Mouse (Mus musculus) spleen, adult 2 months (tissue): ENCODE results near the gene Nrxn3. TPM values are rescaled to one million over a fixed set of nuclear protein-coding genes. Genes with fewer than 3 reads are reported as not detected.

ENCODE experiments used
- DNase-seq, 2 experiments: peaks; one replicate each; pipeline versions ENCODE4 v3.0.0 to v3.0.0-alpha.2; 2012 to 2021; ENCODE audit warnings: low spot score in 2 of 2, low read depth in 1 of 2
- H3K27ac ChIP-seq: fragments of 200-500 bp; 2 replicates; pipeline ENCODE4 v1.5.1; 2012; ENCODE audit warnings: low read length, inconsistent platforms; ENCODE audit not compliant: insufficient read depth
- H3K27me3 ChIP-seq: fragments of 200-500 bp; 2 replicates; pipeline ENCODE4 v1.6.1; 2012; ENCODE audit warnings: mild to moderate bottlenecking, moderate library complexity, low read length, inconsistent platforms; ENCODE audit not compliant: control insufficient read depth, insufficient read depth
- H3K36me3 ChIP-seq: fragments of 200-500 bp; 2 replicates; pipeline ENCODE4 v1.6.1; 2012; ENCODE audit warnings: mild to moderate bottlenecking, low read length, inconsistent platforms; ENCODE audit not compliant: control insufficient read depth, insufficient read depth
- H3K4me1 ChIP-seq: fragments of 200-500 bp; 2 replicates; pipeline ENCODE4 v1.6.1; 2011; ENCODE audit warnings: inconsistent platforms; ENCODE audit not compliant: control insufficient read depth, insufficient read depth, insufficient read length
- H3K4me3 ChIP-seq: fragments of 200-500 bp; 2 replicates; pipeline ENCODE4 v1.5.1; 2011; ENCODE audit warnings: mild to moderate bottlenecking, inconsistent platforms; ENCODE audit not compliant: insufficient read depth, insufficient read length; ENCODE audit errors: extremely low read depth
- CTCF ChIP-seq: fragments of 200-500 bp; IDR thresholded peaks from 2 replicates; pipeline ENCODE4 v1.5.1; 2011; ENCODE audit warnings: mild to moderate bottlenecking, inconsistent platforms; ENCODE audit not compliant: insufficient read depth, insufficient read length, insufficient replicate concordance; ENCODE audit errors: extremely low read depth
- POLR2A ChIP-seq: fragments of 200-500 bp; IDR thresholded peaks from 2 replicates; pipeline ENCODE4 v1.6.1; 2011; ENCODE audit warnings: low read depth, low read length, inconsistent platforms
- WGBS: fragments of 180-500 bp; shearing (Covaris S2); methylation state at CpG from one replicate; pipeline ENCODE4 v1.1.7; 2018; 5-methylcytosine and 5-hydroxymethylcytosine counted together
- polyA plus RNA-seq: library from polyadenylated mRNA; depleted of rRNA; stranded (reverse); fragments of >200 nt; gene quantifications from 2 replicates; pipeline ENCODE4 v1.2.3, GENCODE M21; 2012

Nrxn3 gene
- polyA plus RNA-seq, 1 experiment, result not detected

- Histone ChIP-seq H3K27me3 (no peaks in the 10 kb centered on the region), H3K4me1 (no peaks in the 10 kb centered on the region)
Measured at GRCm38 (mm10) chr12:89842861-89843260, 1120.2 kb downstream of the Nrxn3 start.

GRCm38 (mm10) chr12:89848116-89848515 is 1125.4 kb downstream of the Nrxn3 start:
- 68% methylated on average over 1 of the region's 1 CpGs for WGBS
- DNase-seq, result no peak
- H3K27ac ChIP-seq, result no peak overlapping the region
- no peak overlapping the region for H3K4me3 ChIP-seq
- no peaks in the 10 kb centered on the region for H3K36me3 ChIP-seq
- no peaks in the 10 kb centered on the region for H3K27me3 ChIP-seq
- TF ChIP-seq CTCF, result no peak
- no peak for TF ChIP-seq POLR2A
- no peaks in the 10 kb centered on the region for H3K4me1 ChIP-seq

More at GRCm38 (mm10) chr12:89842861-89843260, 1120.2 kb downstream of the Nrxn3 start:
- H3K27ac ChIP-seq, result no peak overlapping the region
- no peaks in the 10 kb centered on the region for H3K36me3 ChIP-seq
- 85% methylated on average over 1 of the region's 1 CpGs for WGBS
- H3K4me3 ChIP-seq, result no peak overlapping the region
- TF ChIP-seq CTCF, result no peak
- no peak for TF ChIP-seq POLR2A
- no peak for DNase-seq

- Histone ChIP-seq H3K36me3 (no peaks in the 10 kb centered on the region), H3K4me3 (no peak overlapping the region), H3K4me1 (no peaks in the 10 kb centered on the region), H3K27ac (no peak overlapping the region), H3K27me3 (no peaks in the 10 kb centered on the region)
- WGBS, result 66% methylated on average over 4 of the region's 4 CpGs
- no peak for TF ChIP-seq POLR2A
- no peak for TF ChIP-seq CTCF
- no peak for DNase-seq
Measured at GRCm38 (mm10) chr12:89854355-89854754, 1131.7 kb downstream of the Nrxn3 start.

- no peaks in the 10 kb centered on the region for H3K36me3 ChIP-seq
- TF ChIP-seq POLR2A (no peak), CTCF (no peak)
- H3K27me3 ChIP-seq, result no peaks in the 10 kb centered on the region
- no peak for DNase-seq
- no peak overlapping the region for H3K4me3 ChIP-seq
- no peak overlapping the region for H3K27ac ChIP-seq
- no peaks in the 10 kb centered on the region for H3K4me1 ChIP-seq
Measured at GRCm38 (mm10) chr12:89867124-89867523, 1144.4 kb downstream of the Nrxn3 start.

DNA sequence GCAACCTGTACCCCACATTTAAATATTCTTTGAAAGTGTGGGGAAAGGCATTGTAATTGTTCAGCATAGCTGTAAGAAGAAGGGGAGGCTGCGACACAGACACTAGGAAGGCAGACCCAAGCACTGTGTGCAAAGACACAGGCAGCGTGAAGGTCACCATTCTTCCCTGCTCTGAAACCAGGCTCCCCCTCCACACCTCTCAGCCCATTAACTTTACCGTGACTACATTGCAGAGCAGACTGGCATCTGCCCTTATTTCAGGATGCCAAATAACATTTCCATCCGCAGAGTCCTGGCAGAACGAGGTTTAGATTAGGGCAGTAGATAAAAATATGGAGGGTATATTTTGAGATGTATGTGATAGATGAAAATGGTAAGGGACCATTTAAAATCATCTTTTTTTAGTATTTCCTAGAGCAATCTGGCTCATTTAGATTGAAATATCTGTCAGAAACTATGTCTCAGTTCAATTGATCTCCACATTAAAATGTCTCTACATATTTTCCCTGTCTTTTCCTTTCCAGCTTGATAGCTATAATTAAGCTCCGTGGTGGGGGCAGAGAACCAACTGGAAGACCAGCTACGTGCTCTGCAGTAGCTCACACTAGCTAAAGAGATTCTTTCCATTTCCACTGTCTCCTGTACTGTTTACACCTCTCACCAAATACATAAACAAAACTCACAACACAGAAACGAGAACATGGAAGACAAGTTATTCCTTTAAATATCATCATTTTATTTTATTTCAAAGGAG is 1160.1 kb downstream of the Nrxn3 start:
- Histone ChIP-seq H3K27ac (no peak overlapping the region), H3K27me3 (no peaks in the 10 kb centered on the region), H3K4me3 (no peak overlapping the region), H3K36me3 (no peaks in the 10 kb centered on the region), H3K4me1 (no peaks in the 10 kb centered on the region)
- 81% methylated on average over 8 of the region's 8 CpGs for WGBS
- TF ChIP-seq CTCF (no peak), POLR2A (no peak)
- no peak for DNase-seq

GRCm38 (mm10) chr12:89884576-89884975 is 1161.9 kb downstream of the Nrxn3 start:
- TF ChIP-seq POLR2A (no peak), CTCF (no peak)
- Histone ChIP-seq H3K4me3 (no peak overlapping the region), H3K27me3 (no peaks in the 10 kb centered on the region), H3K36me3 (no peaks in the 10 kb centered on the region), H3K4me1 (no peaks in the 10 kb centered on the region), H3K27ac (no peak overlapping the region)
- WGBS, result 94% methylated on average over 1 of the region's 1 CpGs
- DNase-seq, result no peak

GRCm38 (mm10) chr12:89888647-89889046 is 1166.0 kb downstream of the Nrxn3 start:
- no peak for DNase-seq
- H3K4me3 ChIP-seq, result no peak overlapping the region
- 83% methylated on average over 3 of the region's 3 CpGs for WGBS
- no peaks in the 10 kb centered on the region for H3K27me3 ChIP-seq
- TF ChIP-seq POLR2A, result no peak
- no peak for TF ChIP-seq CTCF
- H3K36me3 ChIP-seq, result no peaks in the 10 kb centered on the region
- H3K27ac ChIP-seq, result no peak overlapping the region
- no peaks in the 10 kb centered on the region for H3K4me1 ChIP-seq
